Mouse (Mus musculus): ENCODE data around the gene Heatr9.

The Heatr9 gene

GRCm38 (mm10) chr11:83533192-83533591 lies 11.2 kb upstream of the Heatr9 start:
- ATAC-seq (ENCODE audit: low TSS enrichment): no peak

- ATAC-seq (ENCODE audit: low TSS enrichment): no peak
These were observed 8.4 kb upstream of the Heatr9 start, which contains the start of gene Ccl5 for GRCm38 (mm10) chr11:83530360-83530759. TSS of gene Ccl5 (minus strand) at chr11:83530518.

- ATAC-seq (ENCODE audit: low TSS enrichment): peak; percentile 83
These were observed 7.0 kb upstream of the Heatr9 start for GRCm38 (mm10) chr11:83529024-83529423.

GRCm38 (mm10) chr11:83518371-83518770 lies 3.6 kb downstream of the Heatr9 start:
- no peak for ATAC-seq (ENCODE audit: low TSS enrichment)

- ATAC-seq (ENCODE audit: low TSS enrichment): no peak
These were observed 4.8 kb downstream of the Heatr9 start for GRCm38 (mm10) chr11:83517153-83517552.

GRCm38 (mm10) chr11:83509521-83509920 lies 12.5 kb downstream of the Heatr9 start:
- ATAC-seq (ENCODE audit: low TSS enrichment): no peak

GRCm38 (mm10) chr11:83504308-83504707 lies 17.7 kb downstream of the Heatr9 start:
- no peak for ATAC-seq (ENCODE audit: low TSS enrichment)

- ATAC-seq (ENCODE audit: low TSS enrichment): no peak
These were observed 26.4 kb downstream of the Heatr9 start for GRCm38 (mm10) chr11:83495571-83495970.

GRCm38 (mm10) chr11:83491488-83491887 lies 30.5 kb downstream of the Heatr9 start:
- ATAC-seq (ENCODE audit: low TSS enrichment): no peak

- peak; percentile 35 for ATAC-seq (ENCODE audit: low TSS enrichment)
These were observed 48.5 kb downstream of the Heatr9 start for GRCm38 (mm10) chr11:83473235-83474016.

- peak; percentile 96 for ATAC-seq (ENCODE audit: low TSS enrichment)
These were observed 49.4 kb downstream of the Heatr9 start, which contains the start of gene Taf15 for GRCm38 (mm10) chr11:83472324-83473234. TSS of gene Taf15 (plus strand) at chr11:83473086.

- ATAC-seq (ENCODE audit: low TSS enrichment): no peak
These were observed 50.2 kb downstream of the Heatr9 start for GRCm38 (mm10) chr11:83471766-83472165.

GRCm38 (mm10) chr11:83468765-83469164 lies 53.2 kb downstream of the Heatr9 start:
- no peak; the same call in 1 of the 2 replicates for ATAC-seq (ENCODE audit: low TSS enrichment)

GRCm38 (mm10) chr11:83467120-83467652 lies 54.8 kb downstream of the Heatr9 start:
- ATAC-seq (ENCODE audit: low TSS enrichment): no peak

- no peak for ATAC-seq (ENCODE audit: low TSS enrichment)
These were observed 56.0 kb downstream of the Heatr9 start for GRCm38 (mm10) chr11:83465976-83466375.

GRCm38 (mm10) chr11:83462711-83463244 lies 59.2 kb downstream of the Heatr9 start, which contains the start of gene Mmp28:
TSS of gene Mmp28 (minus strand) at chr11:83463071.
- 0 out of 2 replicates have a peak, but pooled peaks have one; percentile 25 for ATAC-seq (ENCODE audit: low TSS enrichment)

All from frontal cortex, adult (tissue).